Mouse (Mus musculus) ES-E14 (cell line): Measurements from ENCODE around the gene Tmem44.

Source experiments
- HCFC1 ChIP-seq: IDR thresholded peaks from 2 replicates; pipeline ENCODE4 v1.6.1; 2012; ENCODE audit warnings: low read length, inconsistent platforms, borderline replicate concordance; ENCODE audit not compliant: insufficient read depth
- MAFK ChIP-seq: IDR thresholded peaks from 2 replicates; pipeline ENCODE4 v1.6.1; 2014; ENCODE audit warnings: mild to moderate bottlenecking, low read depth, low read length, inconsistent platforms; ENCODE audit not compliant: insufficient read depth
- ZNF384 ChIP-seq: IDR thresholded peaks from 2 replicates; pipeline ENCODE4 v1.6.1; 2012; ENCODE audit warnings: low read depth, low read length, inconsistent platforms

GRCm38 (mm10) chr16:30533592-30533991 is 17.1 kb downstream of the Tmem44 start:
- no peak for TF ChIP-seq MAFK
- TF ChIP-seq HCFC1, result no peak
- no peak for TF ChIP-seq ZNF384
